Mouse (Mus musculus): ENCODE results near the gene Disc1. TPM values are rescaled to one million over a fixed set of nuclear protein-coding genes. Genes with fewer than 3 reads are reported as not detected.

Disc1 gene
- polyA plus RNA-seq, 1 experiment: 1.2 TPM

DNA sequence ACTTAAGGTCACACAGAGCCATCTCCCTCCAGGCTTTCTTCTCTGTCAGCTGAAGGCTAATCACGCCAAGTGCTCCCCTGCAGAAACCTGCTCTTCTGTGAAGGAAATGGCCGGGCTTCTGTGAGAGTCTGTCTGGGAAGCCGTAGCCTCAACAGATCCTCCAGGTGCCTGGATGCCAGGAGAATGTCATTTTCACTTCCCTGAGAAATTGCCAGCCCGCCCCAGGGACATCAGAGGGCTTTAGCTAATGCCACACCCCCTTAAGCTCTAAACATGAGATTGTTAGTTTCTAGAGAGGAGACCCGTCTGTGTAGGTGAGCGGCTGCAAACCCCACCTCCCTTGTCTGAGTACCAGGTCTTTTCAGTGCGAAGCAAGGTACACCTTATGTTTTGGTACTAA lies 15.3 kb downstream of the Disc1 start:
- no peaks in the 10 kb centered on the region for H3K27me3 ChIP-seq (ENCODE audit: control insufficient read depth, insufficient read depth, low read length)
- TF ChIP-seq CTCF (IDR thresholded peaks at IDR 0.05; ENCODE audit: borderline replicate concordance, insufficient read depth, low read depth, low read length) (no peak), POLR2A (IDR thresholded peaks at IDR 0.05; ENCODE audit: borderline replicate concordance, insufficient read depth, low read length) (no peak)
- DNase-seq: peak in 1 of 2 experiments; percentile 14
- peaks cover 9% of the 10 kb centered on the region for H3K4me1 ChIP-seq (ENCODE audit: control insufficient read depth, insufficient read depth, low read length)
- no peak overlapping the region for H3K4me3 ChIP-seq (replicated peaks; ENCODE audit: insufficient read depth, low read depth, low read length)
- H3K27ac ChIP-seq (ENCODE audit: insufficient read depth, low read length): no peak overlapping the region
- 55% methylated on average over 7 of the region's 7 CpGs for WGBS

DNA sequence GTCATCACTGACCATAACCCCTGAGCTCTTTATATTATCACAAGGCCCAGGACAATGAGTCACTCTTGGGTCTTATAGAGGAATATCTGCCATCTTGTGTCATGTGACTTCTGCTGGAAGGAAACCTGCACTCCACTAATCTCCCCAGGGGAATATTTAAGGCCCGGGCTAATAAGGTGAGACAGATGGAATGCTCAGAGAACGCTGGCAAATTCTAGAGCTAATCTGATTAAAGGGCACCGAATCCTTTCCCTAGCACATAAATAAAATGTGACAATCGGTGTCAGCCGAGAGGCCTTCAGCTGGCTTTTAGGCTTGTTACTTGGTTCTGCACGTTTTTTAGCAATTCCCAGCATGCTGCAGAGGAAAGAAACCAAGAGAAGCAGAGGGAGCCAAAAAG lies 15.7 kb downstream of the Disc1 start:
- H3K4me1 ChIP-seq (ENCODE audit: control insufficient read depth, insufficient read depth, low read length): peaks cover 9% of the 10 kb centered on the region
- 23% methylated on average over 6 of the region's 6 CpGs for WGBS
- no peak overlapping the region for H3K27ac ChIP-seq (ENCODE audit: insufficient read depth, low read length)
- no peaks in the 10 kb centered on the region for H3K27me3 ChIP-seq (ENCODE audit: control insufficient read depth, insufficient read depth, low read length)
- peak; percentile 23 to 57 for DNase-seq
- H3K4me3 ChIP-seq (replicated peaks; ENCODE audit: insufficient read depth, low read depth, low read length): no peak overlapping the region
- TF ChIP-seq CTCF (IDR thresholded peaks at IDR 0.05; ENCODE audit: borderline replicate concordance, insufficient read depth, low read depth, low read length): no peak
- TF ChIP-seq POLR2A (IDR thresholded peaks at IDR 0.05; ENCODE audit: borderline replicate concordance, insufficient read depth, low read length): no peak

DNA sequence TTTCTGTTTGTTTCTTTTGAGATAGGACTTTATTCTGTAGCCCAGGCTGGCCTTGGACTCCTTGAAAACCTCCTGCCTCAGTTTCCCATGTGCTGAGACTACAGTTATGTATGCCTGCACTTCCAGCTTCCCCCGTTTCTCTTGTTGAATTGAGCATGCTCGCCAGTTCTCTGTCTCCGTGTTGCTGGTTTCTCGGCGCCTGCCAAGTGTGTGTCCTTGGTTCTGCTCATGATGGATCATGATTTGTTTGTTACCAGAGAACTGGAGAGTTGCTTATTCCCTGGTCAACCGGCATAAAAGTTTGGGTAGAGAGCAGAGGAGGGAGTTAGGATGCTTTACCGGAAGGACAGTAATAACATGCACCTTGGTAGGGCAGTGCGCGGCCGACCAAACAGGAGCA lies 20.1 kb downstream of the Disc1 start:
- Histone ChIP-seq H3K27me3 (ENCODE audit: control insufficient read depth, insufficient read depth, low read length) (no peaks in the 10 kb centered on the region), H3K27ac (ENCODE audit: insufficient read depth, low read length) (no peak overlapping the region), H3K4me3 (replicated peaks; ENCODE audit: insufficient read depth, low read depth, low read length) (no peak overlapping the region), H3K4me1 (ENCODE audit: control insufficient read depth, insufficient read depth, low read length) (peaks cover 20% of the 10 kb centered on the region)
- DNase-seq: no peak
- WGBS: 95% methylated on average over 10 of the region's 10 CpGs
- TF ChIP-seq CTCF (IDR thresholded peaks at IDR 0.05; ENCODE audit: borderline replicate concordance, insufficient read depth, low read depth, low read length) (no peak), POLR2A (IDR thresholded peaks at IDR 0.05; ENCODE audit: borderline replicate concordance, insufficient read depth, low read length) (no peak)

DNA sequence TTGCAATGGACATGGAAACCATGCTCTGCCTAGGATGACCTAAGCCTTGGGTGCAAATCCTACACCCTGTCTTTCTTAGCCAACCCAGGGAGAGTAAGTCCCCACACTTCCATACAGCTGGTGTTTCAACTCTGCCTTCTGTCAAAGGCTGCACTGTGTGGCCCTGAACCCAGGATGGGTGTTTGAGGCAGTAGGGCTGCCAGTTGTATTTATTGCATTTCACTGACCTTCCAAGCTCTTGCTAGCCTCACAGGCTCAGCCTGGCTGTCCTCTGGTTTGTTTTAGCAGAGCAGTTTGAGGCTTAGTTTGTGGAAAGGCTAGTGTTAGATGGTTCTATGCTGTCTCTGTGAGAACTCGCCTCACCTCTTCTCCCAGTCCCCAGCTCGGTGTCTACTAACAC lies 20.6 kb downstream of the Disc1 start:
- H3K27ac ChIP-seq (ENCODE audit: insufficient read depth, low read length): no peak overlapping the region
- WGBS: 100% methylated on average over 2 of the region's 2 CpGs
- TF ChIP-seq CTCF (IDR thresholded peaks at IDR 0.05; ENCODE audit: borderline replicate concordance, insufficient read depth, low read depth, low read length): no peak
- no peak for TF ChIP-seq POLR2A (IDR thresholded peaks at IDR 0.05; ENCODE audit: borderline replicate concordance, insufficient read depth, low read length)

DNA sequence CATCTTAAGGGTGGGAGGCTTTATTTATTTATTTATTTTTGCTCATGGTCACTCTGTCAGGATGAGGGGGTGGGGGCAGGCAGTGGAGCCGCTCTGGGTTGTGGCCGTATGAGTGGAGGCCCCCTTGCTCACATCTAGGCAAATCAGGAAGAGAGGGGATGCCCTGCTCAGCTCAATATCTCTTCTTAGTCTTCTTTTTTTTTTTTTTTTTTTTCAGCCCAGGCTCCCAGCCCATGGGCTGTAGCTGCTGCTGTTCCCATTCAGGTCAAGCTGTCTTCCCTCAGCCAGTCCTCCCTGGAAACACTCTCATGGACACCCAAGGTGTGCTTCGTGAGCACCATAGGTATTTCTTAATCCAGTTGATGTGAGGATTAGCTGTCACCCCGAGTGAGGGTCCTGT lies 21.4 kb downstream of the Disc1 start:
- 91% methylated on average over 4 of the region's 4 CpGs for WGBS
- Histone ChIP-seq H3K27me3 (ENCODE audit: control insufficient read depth, insufficient read depth, low read length) (no peaks in the 10 kb centered on the region), H3K27ac (ENCODE audit: insufficient read depth, low read length) (no peak overlapping the region), H3K4me1 (ENCODE audit: control insufficient read depth, insufficient read depth, low read length) (peaks cover 11% of the 10 kb centered on the region), H3K4me3 (replicated peaks; ENCODE audit: insufficient read depth, low read depth, low read length) (no peak overlapping the region)
- no peak for DNase-seq
- TF ChIP-seq CTCF (IDR thresholded peaks at IDR 0.05; ENCODE audit: borderline replicate concordance, insufficient read depth, low read depth, low read length) (no peak), POLR2A (IDR thresholded peaks at IDR 0.05; ENCODE audit: borderline replicate concordance, insufficient read depth, low read length) (no peak)

More for the DNA sequence above, 20.6 kb downstream of the Disc1 start:
- H3K4me3 ChIP-seq (replicated peaks; ENCODE audit: insufficient read depth, low read depth, low read length): no peak overlapping the region
- no peaks in the 10 kb centered on the region for H3K27me3 ChIP-seq (ENCODE audit: control insufficient read depth, insufficient read depth, low read length)
- no peak for DNase-seq
- H3K4me1 ChIP-seq (ENCODE audit: control insufficient read depth, insufficient read depth, low read length): peaks cover 16% of the 10 kb centered on the region

DNA sequence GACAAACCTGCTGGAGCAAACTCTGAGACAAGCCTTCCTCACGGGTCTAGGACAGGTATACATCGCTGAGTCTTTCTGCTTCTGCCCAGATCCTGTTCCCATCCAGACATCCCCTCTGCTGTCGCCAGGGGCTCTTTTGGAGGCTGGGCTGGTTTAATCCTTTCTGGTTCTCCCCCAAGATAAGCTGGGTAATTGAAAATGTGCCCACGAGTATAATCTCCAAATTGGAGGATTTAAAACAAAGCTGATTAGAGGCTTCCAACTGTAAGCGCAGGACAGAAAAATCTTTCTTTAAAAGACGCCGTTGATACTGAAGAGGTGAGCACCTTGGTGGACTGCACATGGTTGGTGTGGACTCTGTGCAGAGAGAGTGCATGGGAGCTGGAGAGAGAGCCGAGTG lies 23.3 kb downstream of the Disc1 start:
- peaks cover 13% of the 10 kb centered on the region for H3K4me1 ChIP-seq (ENCODE audit: control insufficient read depth, insufficient read depth, low read length)
- no peak for DNase-seq
- no peaks in the 10 kb centered on the region for H3K27me3 ChIP-seq (ENCODE audit: control insufficient read depth, insufficient read depth, low read length)
- TF ChIP-seq POLR2A (IDR thresholded peaks at IDR 0.05; ENCODE audit: borderline replicate concordance, insufficient read depth, low read length): no peak
- no peak for TF ChIP-seq CTCF (IDR thresholded peaks at IDR 0.05; ENCODE audit: borderline replicate concordance, insufficient read depth, low read depth, low read length)
- 90% methylated on average over 8 of the region's 8 CpGs for WGBS
- H3K4me3 ChIP-seq (replicated peaks; ENCODE audit: insufficient read depth, low read depth, low read length): no peak overlapping the region
- no peak overlapping the region for H3K27ac ChIP-seq (ENCODE audit: insufficient read depth, low read length)

DNA sequence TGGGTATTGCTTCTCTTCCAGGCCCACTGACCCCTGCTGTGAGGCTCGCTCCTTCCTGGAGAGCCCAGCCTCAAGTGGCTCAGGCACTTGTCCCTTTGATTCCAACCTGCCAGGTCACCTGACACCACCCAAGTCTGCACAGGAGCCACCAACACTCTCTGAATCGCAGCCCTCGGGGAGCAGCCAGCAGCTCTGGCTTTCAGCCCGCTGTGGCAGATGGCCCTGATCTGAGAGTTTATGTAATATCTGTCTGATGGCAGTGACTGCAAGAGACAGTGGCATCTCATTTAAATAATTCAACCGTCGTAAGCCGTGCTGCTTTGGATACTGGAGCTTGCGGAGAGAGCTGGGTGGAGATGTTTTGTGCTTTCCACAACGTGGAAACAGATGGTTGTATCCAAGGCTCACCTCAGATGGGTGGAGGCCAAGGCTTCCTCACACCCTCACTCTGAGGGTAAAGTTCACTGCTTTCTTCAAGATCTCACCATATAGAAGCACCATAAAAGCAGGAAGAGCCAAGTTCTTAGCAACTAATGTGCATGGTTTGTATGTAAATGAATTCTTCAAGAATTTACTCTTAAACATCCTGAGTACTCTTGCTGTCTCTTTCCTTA lies 24.9 kb downstream of the Disc1 start:
- Histone ChIP-seq H3K4me3 (replicated peaks; ENCODE audit: insufficient read depth, low read depth, low read length) (no peak overlapping the region), H3K4me1 (ENCODE audit: control insufficient read depth, insufficient read depth, low read length) (peaks cover 18% of the 10 kb centered on the region), H3K27me3 (ENCODE audit: control insufficient read depth, insufficient read depth, low read length) (no peaks in the 10 kb centered on the region), H3K27ac (ENCODE audit: insufficient read depth, low read length) (peak overlapping the region; percentile 55; the same call in 1 of the 2 replicates)
- WGBS: 1% methylated on average over 9 of the region's 9 CpGs
- TF ChIP-seq POLR2A (IDR thresholded peaks at IDR 0.05; ENCODE audit: borderline replicate concordance, insufficient read depth, low read length) (no peak), CTCF (IDR thresholded peaks at IDR 0.05; ENCODE audit: borderline replicate concordance, insufficient read depth, low read depth, low read length) (no peak)
- peak; percentile 98 for DNase-seq
